Mouse (Mus musculus) bone marrow macrophage, adult 2 months (primary cell): ENCODE data around the gene Angptl6.

Experiments used
- CTCF ChIP-seq: IDR thresholded peaks from 2 replicates; pipeline ENCODE4 v1.5.1; 2012; ENCODE audit warnings: low read depth, mild to moderate bottlenecking, low read length, moderate library complexity
- POLR2A ChIP-seq: IDR thresholded peaks from 2 replicates; pipeline ENCODE4 v1.6.1; 2012; ENCODE audit warnings: mild to moderate bottlenecking, low read depth, low read length, borderline replicate concordance

GRCm38 (mm10) chr9:20889185-20890141 lies 9.9 kb upstream of the Angptl6 start:
- no peak for TF ChIP-seq CTCF
- no peak for TF ChIP-seq POLR2A
